13 mouse cellular contexts compared by ENCODE assay signal in the genomic region with DNA sequence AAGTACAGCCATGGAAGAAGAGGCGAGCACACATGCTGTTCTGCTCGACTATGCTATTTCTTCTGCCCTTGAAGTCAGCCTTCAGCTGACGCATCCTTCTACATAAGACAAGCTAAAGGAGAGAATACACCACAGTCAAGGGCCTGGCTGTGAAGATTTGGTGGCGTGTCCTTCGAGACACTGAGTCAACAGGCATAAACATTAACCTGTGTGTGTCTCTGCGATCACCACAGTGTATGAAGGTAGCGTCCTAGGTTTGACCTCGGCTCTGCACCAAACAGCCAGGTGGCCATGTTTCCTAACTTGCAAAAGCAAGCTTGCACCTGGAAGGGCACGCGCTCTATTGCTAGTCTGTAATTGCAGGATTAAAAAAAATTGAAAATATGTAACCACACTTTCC.
A peak's percentile ranks its signal among the peaks of the same experiment; 100 is the strongest.
DNase-seq lines count a peak whose midpoint lies in the region; ATAC-seq and TF ChIP-seq lines count a peak whose summit lies in the region.
"Had no signal": no experiment of that assay in that cellular context is flagged by ENCODE, and none has a peak within 500 bp of the region (broad histone marks: within the 10 kb centered on the region; RNA-seq: fewer than 3 reads in every experiment).

No protein-coding gene starts in this region.

- H3K4me1 ChIP-seq in forebrain, embryonic 13.5 days = peaks cover 9% of the 10 kb centered on the region
- no peaks in the 10 kb centered on the region for H3K4me1 ChIP-seq in forebrain, embryonic 16.5 days (replicated peaks; ENCODE audit: control insufficient read depth, insufficient read depth, low read length)
- H3K4me1 ChIP-seq in testis, adult 2 months (ENCODE audit: control insufficient read depth, insufficient read depth, low read length) = peaks cover 11% of the 10 kb centered on the region
- H3K4me1 ChIP-seq in kidney, postnatal 0 days (replicated peaks; ENCODE audit: insufficient read depth, low read length) = peaks cover 14% of the 10 kb centered on the region

- WGBS in forebrain, embryonic 13.5 days = 91% methylated on average over 10 of the region's 10 CpGs
- 90% methylated on average over 10 of the region's 10 CpGs for WGBS in forebrain, embryonic 16.5 days
- WGBS in kidney, postnatal 0 days = 61% methylated on average over 10 of the region's 10 CpGs

- H3K4me2 ChIP-seq in forebrain, embryonic 13.5 days = no peak overlapping the region
- no peak overlapping the region for H3K4me2 ChIP-seq in forebrain, embryonic 16.5 days (ENCODE audit: low read length)
- H3K4me2 ChIP-seq in kidney, postnatal 0 days (ENCODE audit: low read length) = peak overlapping the region; percentile 15; the same call in 1 of the 2 replicates
- H3K4me2 ChIP-seq: heart, embryonic 11.5 days; hindbrain, embryonic 12.5 days; limb, embryonic 15.5 days had no signal

- H3K27me3 ChIP-seq in forebrain, embryonic 13.5 days = no peaks in the 10 kb centered on the region
- H3K27me3 ChIP-seq in forebrain, embryonic 16.5 days (replicated peaks; ENCODE audit: control insufficient read depth, insufficient read depth, low read length) = no peaks in the 10 kb centered on the region
- no peaks in the 10 kb centered on the region for H3K27me3 ChIP-seq in testis, adult 2 months (ENCODE audit: control insufficient read depth, insufficient read depth, low read length)
- no peaks in the 10 kb centered on the region for H3K27me3 ChIP-seq in kidney, postnatal 0 days (ENCODE audit: insufficient read depth, low read length)
- H3K27me3 ChIP-seq: hindbrain, embryonic 12.5 days; limb, embryonic 15.5 days had no signal

- DNase-seq in testis, postnatal 10 days (ENCODE audit: low spot score) = no peak
- no peak for DNase-seq in kidney, postnatal 0 days (ENCODE audit: low spot score)
- DNase-seq in thymus, postnatal 0 days (ENCODE audit: low spot score) = no peak
- DNase-seq in cerebellum, adult 8-10 months = no peak
- no peak for DNase-seq in frontal cortex, postnatal 25 days (ENCODE audit: low spot score in 2 of 2)
- DNase-seq: cerebellum, postnatal 14 days; right cerebral cortex, adult 18-20 months had no signal

- H3K9ac ChIP-seq in forebrain, embryonic 13.5 days = no peak overlapping the region
- no peak overlapping the region for H3K9ac ChIP-seq in forebrain, embryonic 16.5 days (replicated peaks; ENCODE audit: low read depth, low read length)
- H3K9ac ChIP-seq in kidney, postnatal 0 days (ENCODE audit: low read depth, low read length) = no peak overlapping the region
- H3K9ac ChIP-seq: hindbrain, embryonic 12.5 days; limb, embryonic 15.5 days had no signal

- H3K9me3 ChIP-seq in forebrain, embryonic 13.5 days (replicated peaks) = no peaks in the 10 kb centered on the region
- no peaks in the 10 kb centered on the region for H3K9me3 ChIP-seq in forebrain, embryonic 16.5 days (ENCODE audit: control insufficient read depth, low read length)
- no peaks in the 10 kb centered on the region for H3K9me3 ChIP-seq in kidney, postnatal 0 days (replicated peaks; ENCODE audit: low read length)
- H3K9me3 ChIP-seq: hindbrain, embryonic 12.5 days; limb, embryonic 15.5 days had no signal

- TF ChIP-seq CTCF in testis, adult 2 months (IDR thresholded peaks at IDR 0.05; ENCODE audit: control insufficient read depth, insufficient read depth, insufficient replicate concordance, low read depth, low read length) = no peak
- TF ChIP-seq CTCF in kidney, postnatal 0 days (IDR thresholded peaks at IDR 0.05; ENCODE audit: low read depth) = no peak

- no peak overlapping the region for H3K4me3 ChIP-seq in forebrain, embryonic 13.5 days
- H3K4me3 ChIP-seq in forebrain, embryonic 16.5 days (replicated peaks; ENCODE audit: low read length) = no peak overlapping the region
- H3K4me3 ChIP-seq in testis, adult 2 months (ENCODE audit: control insufficient read depth, low read depth, low read length) = peak overlapping the region; percentile 40
- no peak overlapping the region for H3K4me3 ChIP-seq in kidney, postnatal 0 days (replicated peaks; ENCODE audit: low read depth, low read length)
- H3K4me3 ChIP-seq: hindbrain, embryonic 12.5 days; limb, embryonic 15.5 days had no signal

- ATAC-seq in forebrain, embryonic 13.5 days = 0 out of 2 replicates have a peak, but pooled peaks have one; percentile 10
- ATAC-seq in forebrain, embryonic 16.5 days = no peak
- ATAC-seq in kidney, postnatal 0 days (replicated peaks; ENCODE audit: low FRiP score, low read depth) = peak; percentile 33; the same call in 1 of the 2 replicates

- TF ChIP-seq POLR2A in testis, adult 2 months (IDR thresholded peaks at IDR 0.05; ENCODE audit: control insufficient read depth, low read depth, low read length) = no peak

- H3K36me3 ChIP-seq in forebrain, embryonic 13.5 days (ENCODE audit: poor library complexity, severe bottlenecking) = no peaks in the 10 kb centered on the region
- H3K36me3 ChIP-seq in forebrain, embryonic 16.5 days (ENCODE audit: control insufficient read depth, insufficient read depth) = no peaks in the 10 kb centered on the region
- H3K36me3 ChIP-seq in testis, adult 2 months (ENCODE audit: control insufficient read depth, insufficient read depth, low read length) = no peaks in the 10 kb centered on the region
- H3K36me3 ChIP-seq in kidney, postnatal 0 days (ENCODE audit: insufficient read depth, low read length) = no peaks in the 10 kb centered on the region
- H3K36me3 ChIP-seq: hindbrain, embryonic 12.5 days; limb, embryonic 15.5 days had no signal

- H3K27ac ChIP-seq in forebrain, embryonic 13.5 days = no peak overlapping the region
- H3K27ac ChIP-seq in forebrain, embryonic 16.5 days (ENCODE audit: low read length) = no peak overlapping the region
- H3K27ac ChIP-seq in testis, adult 2 months (ENCODE audit: control insufficient read depth, insufficient read depth, low read depth, low read length) = peak overlapping the region; percentile 56
- peak overlapping the region; percentile 82 for H3K27ac ChIP-seq in kidney, postnatal 0 days
- H3K27ac ChIP-seq: hindbrain, embryonic 12.5 days; limb, embryonic 15.5 days had no signal

Comparison
In these comparisons a context has a peak if more than half of its experiments do, and no peak if none do; other contexts are left out.
1. H3K27ac ChIP-seq: peak in testis, adult 2 months (single experiment) and kidney, postnatal 0 days (single experiment); none in forebrain, embryonic 13.5 days (single experiment) and forebrain, embryonic 16.5 days (single experiment).